Mouse (Mus musculus): ENCODE data around the gene Dpp9. TPM values are rescaled to one million over a fixed set of nuclear protein-coding genes. Genes with fewer than 3 reads are reported as not detected.

Dpp9 gene
- total RNA-seq, 2 experiments from 2014 or later: 34.4 to 37.3 TPM

DNA sequence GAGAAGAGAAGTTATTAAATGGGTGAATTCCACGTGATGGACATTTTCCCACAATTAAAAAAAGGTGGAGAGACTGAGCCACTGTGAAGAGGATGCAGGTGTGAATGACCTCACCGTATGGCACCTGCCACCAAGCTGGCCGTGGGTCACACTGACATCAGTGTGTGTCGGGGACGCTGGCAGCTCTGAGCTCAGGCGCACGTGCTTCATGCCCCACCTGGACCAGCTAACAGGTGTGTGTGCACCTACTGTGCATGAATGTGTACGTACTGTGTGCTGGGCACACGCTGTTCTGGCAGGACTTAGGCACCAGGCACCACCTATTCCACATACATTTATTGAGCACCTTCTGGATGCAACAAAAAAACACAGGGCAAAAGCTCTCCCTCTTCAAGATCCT lies 74.2 kb downstream of the Dpp9 start:
- no peak for DNase-seq (ENCODE audit: low spot score in 2 of 2)

DNA sequence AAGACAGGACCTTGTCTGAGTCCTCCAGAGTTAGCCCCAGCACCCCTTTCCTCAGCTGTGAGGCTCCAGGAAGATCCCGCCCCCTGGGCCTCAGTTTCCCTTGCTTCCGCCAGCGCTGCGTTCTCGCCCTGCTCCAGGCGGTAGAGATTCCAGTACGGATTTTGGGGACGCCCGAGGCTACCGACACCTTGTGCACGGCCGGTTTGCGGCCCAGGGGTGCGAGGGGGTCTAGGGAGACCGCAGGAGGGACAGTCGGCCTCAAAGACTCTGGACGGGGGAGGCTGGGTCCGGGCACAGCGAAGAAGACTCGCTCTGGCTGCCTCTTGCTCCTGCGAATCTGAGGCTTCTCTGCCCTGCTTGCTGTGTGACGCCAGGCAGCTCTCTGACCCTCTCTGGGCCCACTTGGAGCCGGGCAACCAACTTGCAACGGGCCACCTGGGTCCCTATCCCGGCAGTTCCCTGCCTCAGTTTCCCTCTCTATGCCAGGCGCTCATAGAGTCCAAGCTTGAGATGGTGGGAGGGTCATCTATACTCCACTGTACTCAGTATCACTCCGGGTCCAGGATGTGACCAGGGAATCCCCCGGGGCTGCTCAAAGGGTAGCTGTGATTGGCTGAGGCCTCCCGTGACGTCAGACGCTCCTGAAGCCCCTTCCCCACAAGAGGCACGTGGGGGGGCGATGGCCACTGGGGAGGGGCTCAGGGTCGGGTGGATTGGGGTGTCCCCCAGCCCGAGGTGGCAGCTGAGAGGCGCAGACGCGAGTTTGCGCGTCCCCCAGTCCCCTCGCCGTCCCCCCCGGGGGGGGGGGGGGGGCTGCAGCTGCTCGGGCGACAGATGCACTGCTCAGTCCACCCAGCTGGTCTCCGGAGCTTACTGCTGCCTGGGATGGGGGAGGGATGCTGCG lies 76.8 kb downstream of the Dpp9 start:
- no peak for DNase-seq (ENCODE audit: low spot score in 2 of 2)

DNA sequence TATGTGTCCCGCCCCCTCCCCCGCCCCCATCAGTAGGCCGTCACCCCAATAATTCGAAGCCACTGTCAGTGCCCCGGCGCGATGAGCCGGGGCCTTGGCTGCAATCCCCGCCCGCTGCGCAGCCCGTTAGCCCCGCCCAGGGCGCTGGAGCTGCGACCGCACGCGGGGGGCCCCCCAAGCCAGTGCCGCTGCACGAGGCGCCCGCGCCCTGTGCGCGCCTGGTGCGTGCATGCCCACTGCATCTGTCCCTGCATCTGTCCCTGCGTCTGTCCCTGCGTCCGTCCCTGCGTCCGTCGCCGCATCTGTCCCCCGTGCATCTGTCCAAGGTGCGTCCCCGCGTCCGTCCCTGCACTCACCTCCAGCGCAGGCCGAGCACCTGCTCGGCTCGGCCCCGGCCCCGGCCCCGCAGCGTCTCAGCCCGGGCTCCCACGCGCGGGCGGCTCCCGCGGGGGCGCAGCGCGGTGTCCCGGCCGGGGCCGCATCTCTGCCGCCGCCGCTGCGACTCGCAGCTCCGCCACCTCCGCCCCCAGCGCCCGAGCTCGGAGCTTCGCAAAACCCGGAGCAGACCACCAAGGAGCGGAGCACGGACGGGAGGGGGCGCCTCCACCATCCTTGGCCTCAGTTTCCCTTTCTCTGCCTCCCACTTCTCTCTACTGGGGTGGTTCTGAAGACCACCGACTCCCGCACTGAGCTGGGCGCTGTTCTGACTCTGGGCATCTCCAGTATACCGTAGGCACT lies 78.7 kb downstream of the Dpp9 start, which contains the start of gene Sema6b:
Sema6b (minus strand) TSS at position 486 of the 738 bp plus-strand sequence.
- no peak for DNase-seq (ENCODE audit: low spot score in 2 of 2)

DNA sequence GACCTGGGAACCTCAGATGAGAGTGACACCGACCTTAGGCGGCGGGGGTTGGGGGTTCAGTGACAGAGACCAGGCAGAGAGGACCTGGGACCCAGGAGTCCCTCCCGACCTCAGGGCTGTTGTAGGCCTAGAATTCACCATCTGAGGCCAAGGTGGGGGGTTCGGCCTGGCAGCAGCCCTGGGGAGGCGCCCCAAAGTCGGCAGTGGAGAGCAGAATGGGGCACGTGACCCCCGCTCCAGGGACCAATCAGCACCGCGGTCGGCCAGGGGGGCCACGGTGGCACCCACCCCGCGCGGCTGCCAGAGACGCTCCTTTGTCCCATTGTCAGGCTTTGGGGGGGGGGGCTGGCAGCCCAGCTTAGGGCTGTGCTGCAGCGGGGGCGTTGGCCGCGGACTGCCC lies 79.3 kb downstream of the Dpp9 start:
- DNase-seq (ENCODE audit: low spot score in 2 of 2): no peak

DNA sequence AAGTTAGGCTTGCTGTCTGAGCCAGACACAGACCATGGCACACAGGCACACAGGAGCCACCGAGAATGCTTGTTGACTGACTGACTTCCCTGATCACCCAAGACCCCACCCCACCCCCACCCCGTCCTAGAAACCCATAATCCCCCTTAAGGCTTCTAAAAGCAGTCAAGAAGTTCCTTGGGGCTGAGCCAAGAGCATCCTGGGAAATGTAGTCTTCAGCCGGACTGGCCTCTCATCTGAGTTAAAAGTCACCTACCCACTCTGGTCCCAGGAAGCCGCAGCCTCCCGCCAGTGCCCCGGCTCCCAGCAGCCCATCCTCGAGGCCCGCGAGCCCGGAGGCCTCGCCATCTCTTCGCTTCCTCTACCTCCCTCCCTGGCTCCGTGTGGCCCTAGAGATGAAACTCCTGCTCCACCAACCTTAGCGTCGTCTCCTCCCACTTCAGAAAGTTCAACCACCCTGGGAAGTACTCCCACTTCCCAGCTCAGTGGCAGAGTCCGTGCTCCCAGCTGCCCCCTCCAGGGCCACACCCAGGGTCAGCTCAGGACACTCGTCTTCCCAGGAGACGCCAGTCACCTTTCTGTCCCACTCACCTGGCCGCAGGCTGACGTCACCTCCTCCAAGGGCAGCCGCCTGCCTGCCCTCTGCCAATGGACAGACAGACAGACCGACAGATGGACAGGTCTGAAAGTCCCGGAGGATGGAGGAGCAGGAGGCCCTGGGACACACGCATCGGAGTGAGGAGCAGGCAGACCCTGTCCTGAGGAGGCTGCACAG lies 80.7 kb downstream of the Dpp9 start:
- DNase-seq (ENCODE audit: low spot score in 2 of 2): no peak

Small RNA genes lying within 50 kb of the gene (microRNA-seq; reads per million reads assigned to microRNA genes)
- gene Gm44397 (not detected), gene Mir7b (4,385 reads per million, percentile 90 among the genes with 10 or more reads in this experiment)

Other genes starting within 250 kb of the Dpp9 start
- 10 to 100 TPM in 1 of 2 experiments, 1 to 10 TPM in 1; 7.3 to 16.9 TPM for gene Shd, start 248.4 kb downstream of the Dpp9 start, total RNA-seq (2021)
- gene Fsd1, start 232.4 kb downstream of the Dpp9 start, total RNA-seq (2021): 1 to 10 TPM; 4.1 to 9.2 TPM
- 1 to 10 TPM; 9.3 to 9.4 TPM for gene Stap2, start 213.3 kb downstream of the Dpp9 start, total RNA-seq (2021)
- 10 to 100 TPM; 91.6 to 91.9 TPM for gene Mpnd, start 213.2 kb downstream of the Dpp9 start, total RNA-seq (2021)
- gene Sh3gl1, start 182.3 kb downstream of the Dpp9 start, total RNA-seq (2021): 10 to 100 TPM; 66.3 to 67.4 TPM
- gene Chaf1a, start 178.5 kb downstream of the Dpp9 start, total RNA-seq (2021): 10 to 100 TPM; 15.6 to 16.2 TPM
- gene Ubxn6, start 143.9 kb downstream of the Dpp9 start, total RNA-seq (2021): 10 to 100 TPM; 74.6 to 76.8 TPM
- 10 to 100 TPM; 73.1 to 85.1 TPM for gene Hdgfl2, start 139.3 kb downstream of the Dpp9 start, total RNA-seq (2021)
- 10 to 100 TPM; 29.9 to 37.0 TPM for gene Plin4, start 109.1 kb downstream of the Dpp9 start, total RNA-seq (2021)
- gene Plin5, start 101.3 kb downstream of the Dpp9 start, total RNA-seq (2021): 10 to 100 TPM; 23.1 to 30.6 TPM
- 10 to 100 TPM in 1 of 2 experiments, 1 to 10 TPM in 1; 5.5 to 10.1 TPM for gene Lrg1, start 96.9 kb downstream of the Dpp9 start, total RNA-seq (2021)
- 10 to 100 TPM in 1 of 2 experiments, 1 to 10 TPM in 1; 9.6 to 12.2 TPM for gene Sema6b, start 78.6 kb downstream of the Dpp9 start, total RNA-seq (2021)
- gene Tnfaip8l1, start 56.4 kb downstream of the Dpp9 start, total RNA-seq (2021): 1 to 10 TPM; 8.0 to 9.2 TPM
- 10 to 100 TPM; 65.9 to 66.3 TPM for gene Mydgf, start 35.0 kb downstream of the Dpp9 start, total RNA-seq (2021)
- gene Fem1a, start 37.9 kb upstream of the Dpp9 start, total RNA-seq (2021): 10 to 100 TPM; 30.5 to 33.5 TPM
- 10 to 100 TPM; 21.0 to 22.2 TPM for gene Ticam1, start 57.9 kb upstream of the Dpp9 start, total RNA-seq (2021)
- gene Plin3, start 74.0 kb upstream of the Dpp9 start, total RNA-seq (2021): 10 to 100 TPM; 83.2 to 87.5 TPM
- gene Arrdc5, start 81.4 kb upstream of the Dpp9 start, total RNA-seq (2021): not detected
- gene Uhrf1, start 84.4 kb upstream of the Dpp9 start, total RNA-seq (2021): 10 to 100 TPM; 49.3 to 61.2 TPM
- gene Kdm4b, start 107.2 kb upstream of the Dpp9 start, total RNA-seq (2021): 10 to 100 TPM; 50.1 to 54.1 TPM